Mouse (Mus musculus) heart, postnatal 0 days (tissue): ENCODE data around the gene Wbp11. TPM values are rescaled to one million over a fixed set of nuclear protein-coding genes. Genes with fewer than 3 reads are reported as not detected.
A peak's percentile ranks its signal among the peaks of the same experiment; 100 is the strongest.

Experiments used
- ATAC-seq: fragments of 200-750 bp; cut with Nextera tagmentation; 2 replicates; pipeline ENCODE4 v1.8.0; 2017; ENCODE audit warnings: low read depth, moderate number of reproducible peaks, moderate library complexity; ENCODE audit not compliant: insufficient read depth
- DNase-seq: peaks from one replicate; pipeline ENCODE4 v3.0.0-alpha.2; 2016; ENCODE audit warnings: low spot score
- H3K27ac ChIP-seq: fragments of 300-500 bp; sonication (generic); 2 replicates; pipeline ENCODE4 v1.5.1; 2014; ENCODE audit warnings: low read depth, mild to moderate bottlenecking
- H3K27me3 ChIP-seq: fragments of 300-500 bp; sonication (generic); 2 replicates; pipeline ENCODE4 v1.6.1; 2014; ENCODE audit warnings: low read length, mixed read lengths; ENCODE audit not compliant: control insufficient read depth, insufficient read depth
- H3K36me3 ChIP-seq: fragments of 300-500 bp; sonication (generic); replicated peaks from 2 replicates; pipeline ENCODE4 v1.6.1; 2014; ENCODE audit warnings: low read length, mixed read lengths; ENCODE audit not compliant: control insufficient read depth, insufficient read depth
- H3K4me1 ChIP-seq: fragments of 300-500 bp; sonication (generic); 2 replicates; pipeline ENCODE4 v1.6.1; 2014; ENCODE audit warnings: antibody characterized with exemption; ENCODE audit not compliant: control insufficient read depth, insufficient read depth
- H3K4me2 ChIP-seq: fragments of 300-500 bp; sonication (generic); 2 replicates; pipeline ENCODE4 v1.6.1; 2014; ENCODE audit warnings: low read depth, mild to moderate bottlenecking, low read length, moderate library complexity
- H3K4me3 ChIP-seq: fragments of 300-500 bp; sonication (generic); 2 replicates; pipeline ENCODE4 v1.5.1; 2014; ENCODE audit warnings: low read depth, low read length
- H3K9ac ChIP-seq: fragments of 300-500 bp; sonication (generic); replicated peaks from 2 replicates; pipeline ENCODE4 v1.6.1; 2014; ENCODE audit warnings: low read depth, low read length, mixed read lengths
- H3K9me3 ChIP-seq: fragments of 300-500 bp; sonication (generic); replicated peaks from 2 replicates; pipeline ENCODE4 v1.6.1; 2016; ENCODE audit warnings: low read length; ENCODE audit not compliant: control insufficient read depth
- CTCF ChIP-seq: IDR thresholded peaks from 2 replicates; pipeline ENCODE4 v1.5.1; 2016; ENCODE audit warnings: antibody characterized with exemption, control low read depth, low read depth
- EP300 ChIP-seq: IDR thresholded peaks from 2 replicates; pipeline ENCODE4 v1.6.1; 2016; ENCODE audit warnings: antibody characterized with exemption, low read depth
- WGBS: fragments of 180-500 bp; shearing (Covaris S2); extraction: QIAGEN DNeasy Blood & Tissue Kit; methylation state at CpG from one replicate; pipeline ENCODE4 v1.1.7; 2014; 5-methylcytosine and 5-hydroxymethylcytosine counted together
- polyA plus RNA-seq: library from polyadenylated mRNA; unstranded; fragments of >200 nt; fragmentation: Nextera tagmentation; extraction: Ambion mirVana; gene quantifications from 2 replicates; pipeline ENCODE4 v1.2.1, GENCODE M21; 2015
- total RNA-seq: library from RNA; depleted of rRNA; stranded (reverse); fragments of >200 nt; gene quantifications from 2 replicates; pipeline ENCODE4 v1.2.3, GENCODE M21; 2014; ENCODE audit warnings: low replicate concordance

Wbp11 gene
- total and polyA plus RNA-seq, 2 experiments from 2014 or later: 28.2 to 52.7 TPM

DNA sequence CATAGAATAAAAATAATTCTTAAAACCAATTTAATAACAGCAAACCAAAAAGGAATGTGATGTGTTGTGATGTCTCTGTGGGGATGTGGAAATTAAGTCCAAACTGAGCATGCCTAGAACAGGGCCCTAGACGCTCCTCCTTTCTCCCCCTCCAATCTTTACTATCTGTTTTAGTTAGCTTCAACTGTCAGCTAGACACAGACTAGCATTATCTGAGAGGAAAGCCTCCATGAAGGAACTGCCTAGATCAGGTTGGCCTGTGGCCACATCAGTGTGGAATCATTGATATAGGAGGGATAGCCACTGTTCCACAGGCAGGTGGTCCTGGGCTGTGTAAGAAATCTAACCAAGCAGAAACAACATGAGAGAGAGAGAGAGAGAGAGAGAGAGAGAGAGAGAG is 32.9 kb downstream of the Wbp11 start:
- Histone ChIP-seq H3K4me1 (peaks cover 12% of the 10 kb centered on the region; the same call in 1 of the 2 replicates), H3K27ac (no peak overlapping the region), H3K36me3 (no peaks in the 10 kb centered on the region), H3K27me3 (no peaks in the 10 kb centered on the region), H3K9me3 (no peaks in the 10 kb centered on the region), H3K9ac (no peak overlapping the region), H3K4me2 (no peak overlapping the region), H3K4me3 (no peak overlapping the region)
- WGBS: 71% methylated on average over 1 of the region's 1 CpGs
- ATAC-seq: no peak
- DNase-seq: no peak
- TF ChIP-seq EP300: no peak
- TF ChIP-seq CTCF: no peak

DNA sequence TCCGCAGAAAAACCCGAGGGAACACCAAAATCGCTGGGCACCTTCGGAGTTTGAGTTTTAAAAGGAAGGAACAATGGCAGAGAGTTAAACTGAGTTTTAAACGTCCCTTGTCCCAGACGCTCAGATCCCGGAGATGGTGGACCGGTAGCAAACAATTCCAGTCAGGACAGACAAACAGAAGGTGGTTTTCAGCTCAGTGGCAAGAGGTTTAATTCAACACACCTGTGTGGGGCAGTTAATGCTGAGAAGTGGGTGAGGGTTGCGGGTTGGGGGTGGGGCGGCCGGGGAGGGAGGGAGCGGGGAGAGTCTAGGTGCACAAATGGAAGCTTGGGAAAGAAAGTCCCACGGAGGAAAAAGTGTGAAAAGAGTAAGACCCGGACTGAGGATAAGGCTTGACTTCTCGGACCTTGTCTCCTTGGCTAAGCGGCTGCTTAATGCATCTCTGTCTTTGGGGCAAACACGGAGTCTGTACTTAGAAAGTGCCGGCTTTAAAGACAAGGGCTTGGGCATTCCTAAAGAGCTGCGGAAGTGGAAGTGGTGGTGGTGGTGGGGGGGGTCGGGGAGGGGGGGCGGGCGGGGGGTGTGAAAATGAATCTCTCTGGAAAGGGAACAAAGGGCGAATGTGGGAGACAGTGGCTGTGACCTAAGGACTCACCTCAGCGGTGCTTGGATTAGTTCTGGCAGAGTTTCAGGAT is 34.1 kb downstream of the Wbp11 start:
- H3K27me3 ChIP-seq: no peaks in the 10 kb centered on the region
- no peaks in the 10 kb centered on the region for H3K9me3 ChIP-seq
- ATAC-seq: peak; percentile 33
- DNase-seq: no peak
- H3K9ac ChIP-seq: peak overlapping the region; percentile 46; the same call in 1 of the 2 replicates
- peak overlapping the region; percentile 43 for H3K4me3 ChIP-seq
- WGBS: under 1% methylated on average over 24 of the region's 24 CpGs
- H3K27ac ChIP-seq: no peak overlapping the region
- peak overlapping the region; percentile 78 for H3K4me2 ChIP-seq
- no peaks in the 10 kb centered on the region for H3K36me3 ChIP-seq
- peaks cover 12% of the 10 kb centered on the region; the same call in 1 of the 2 replicates for H3K4me1 ChIP-seq
- no peak for TF ChIP-seq EP300
- no peak for TF ChIP-seq CTCF

DNA sequence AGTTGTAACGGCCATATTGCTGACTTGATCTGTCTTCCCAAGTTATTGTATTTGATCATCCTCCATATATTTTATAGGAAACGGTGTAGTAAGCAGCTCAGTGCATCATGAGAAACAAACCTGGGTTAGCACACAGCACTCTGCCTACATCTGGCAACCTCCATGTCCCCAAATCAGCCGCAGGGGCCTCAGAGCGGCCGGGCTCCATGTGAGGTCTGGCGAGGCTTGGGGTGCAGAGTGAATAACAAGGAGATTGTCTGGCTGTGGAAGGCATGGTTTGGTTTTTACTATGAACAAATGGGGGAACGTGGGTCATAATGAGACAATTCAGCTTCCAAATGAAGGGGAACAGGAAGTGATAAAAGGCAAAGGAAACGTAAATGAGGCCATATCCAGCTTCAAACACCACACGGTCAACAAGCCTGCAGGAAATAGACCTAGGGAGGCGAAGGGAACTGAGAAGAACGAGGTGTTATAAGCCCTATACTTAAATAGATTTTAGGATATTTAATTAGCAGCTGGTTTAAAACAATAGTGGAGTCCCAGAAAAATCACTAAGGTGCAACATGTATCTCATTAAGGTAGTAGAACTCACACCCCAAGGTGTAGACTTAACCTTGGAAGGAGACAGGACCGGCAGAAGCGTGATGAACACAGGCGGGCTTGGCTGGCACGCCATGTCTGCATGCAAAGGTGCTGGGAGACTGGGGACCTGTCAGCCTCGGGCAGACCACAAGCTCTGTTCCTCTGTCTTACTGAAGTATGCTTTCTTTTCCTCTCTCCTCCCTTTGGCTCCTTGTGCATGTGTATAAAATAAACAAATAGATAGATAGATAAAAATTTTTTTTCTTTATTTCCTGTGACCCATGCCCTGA is 34.9 kb downstream of the Wbp11 start:
- 0 out of 2 replicates have a peak, but pooled peaks have one; percentile 27 for ATAC-seq

GRCm38 (mm10) chr6:136789391-136789971 is 38.6 kb downstream of the Wbp11 start:
- Histone ChIP-seq H3K4me1 (peaks cover 12% of the 10 kb centered on the region; the same call in 1 of the 2 replicates), H3K4me2 (no peak overlapping the region), H3K36me3 (no peaks in the 10 kb centered on the region), H3K27ac (peak overlapping the region; percentile 57), H3K9me3 (no peaks in the 10 kb centered on the region), H3K9ac (no peak overlapping the region), H3K27me3 (no peaks in the 10 kb centered on the region), H3K4me3 (no peak overlapping the region)
- TF ChIP-seq EP300 (no peak), CTCF (no peak)
- DNase-seq: peak; percentile 48
- ATAC-seq: peak; percentile 62; the same call in 1 of the 2 replicates
- 48% methylated on average over 5 of the region's 5 CpGs for WGBS

More for the DNA sequence above, 34.9 kb downstream of the Wbp11 start:
- Histone ChIP-seq H3K9me3 (no peaks in the 10 kb centered on the region), H3K36me3 (no peaks in the 10 kb centered on the region), H3K27ac (no peak overlapping the region), H3K4me2 (peak overlapping the region; percentile 78), H3K27me3 (no peaks in the 10 kb centered on the region), H3K9ac (peak overlapping the region; percentile 46; the same call in 1 of the 2 replicates), H3K4me3 (peak overlapping the region; percentile 43), H3K4me1 (peaks cover 12% of the 10 kb centered on the region; the same call in 1 of the 2 replicates)
- no peak for DNase-seq
- no peak for TF ChIP-seq EP300
- no peak for TF ChIP-seq CTCF
- WGBS: 31% methylated on average over 16 of the region's 16 CpGs

DNA sequence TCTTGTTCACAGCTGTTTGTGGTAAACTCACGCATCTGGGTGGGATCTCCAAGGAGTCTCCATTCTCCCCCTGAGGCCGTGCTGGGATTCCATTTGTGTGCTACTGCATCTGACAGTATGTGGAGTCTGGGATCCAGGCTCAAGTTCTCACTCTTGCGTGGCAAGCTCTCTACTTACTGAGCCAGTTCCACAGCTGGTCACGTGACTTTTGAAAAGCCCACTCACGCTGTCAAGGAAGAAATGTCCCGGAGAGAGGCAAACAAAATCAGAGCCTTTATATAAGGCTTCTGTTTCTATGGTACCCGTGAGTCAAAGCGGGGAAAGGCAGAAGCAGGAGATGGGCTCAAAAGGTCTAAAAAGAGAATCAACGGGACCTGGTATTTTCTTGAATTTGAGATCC is 45.3 kb downstream of the Wbp11 start:
- Histone ChIP-seq H3K4me2 (no peak overlapping the region), H3K4me1 (no peaks in the 10 kb centered on the region), H3K27ac (no peak overlapping the region), H3K4me3 (no peak overlapping the region), H3K36me3 (no peaks in the 10 kb centered on the region), H3K27me3 (no peaks in the 10 kb centered on the region), H3K9me3 (no peaks in the 10 kb centered on the region), H3K9ac (no peak overlapping the region)
- WGBS: 85% methylated on average over 9 of the region's 9 CpGs
- no peak for TF ChIP-seq EP300
- no peak for TF ChIP-seq CTCF
- no peak for DNase-seq
- no peak for ATAC-seq
